Mouse (Mus musculus) forebrain, embryonic 12.5 days (tissue): ENCODE data around the gene Cilp2. TPM values are rescaled to one million over a fixed set of nuclear protein-coding genes. Genes with fewer than 3 reads are reported as not detected.

Experiments used
- polyA plus RNA-seq: library from polyadenylated mRNA; unstranded; fragments of >200 nt; fragmentation: Nextera tagmentation; extraction: Ambion mirVana; gene quantifications from 2 replicates; pipeline ENCODE4 v1.2.1, GENCODE M21; 2016

Gene Cilp2
- polyA plus RNA-seq, 1 experiment from 2014 or later: 1.1 TPM

Other genes starting within 250 kb of the Cilp2 start
- 2.3 and 2.4 TPM in 2 replicates for gene Zfp964, start 233.2 kb downstream of the Cilp2 start, polyA plus RNA-seq
- 32.1 and 32.3 TPM in 2 replicates for gene Zfp869, start 177.0 kb downstream of the Cilp2 start, polyA plus RNA-seq
- 7.7 and 7.8 TPM in 2 replicates for gene Zfp963, start 137.7 kb downstream of the Cilp2 start, polyA plus RNA-seq
- 0.42 TPM in 1 of 2 replicates, not detected in the other for gene Gm20422, start 112.8 kb downstream of the Cilp2 start, polyA plus RNA-seq
- gene Atp13a1, start 96.5 kb downstream of the Cilp2 start, polyA plus RNA-seq: 53.5 and 55.3 TPM in 2 replicates
- gene Zfp866, start 96.5 kb downstream of the Cilp2 start, polyA plus RNA-seq: 42.3 and 43.1 TPM in 2 replicates
- 17.2 and 17.3 TPM in 2 replicates for gene Gmip, start 79.0 kb downstream of the Cilp2 start, polyA plus RNA-seq
- gene Lpar2, start 65.3 kb downstream of the Cilp2 start, polyA plus RNA-seq: 0.83 and 1.1 TPM in 2 replicates
- gene Pbx4, start 55.2 kb downstream of the Cilp2 start, polyA plus RNA-seq: 51.2 and 54.0 TPM in 2 replicates
- gene Tssk6, start 14.5 kb upstream of the Cilp2 start, polyA plus RNA-seq: 4.2 and 4.3 TPM in 2 replicates
- gene Ndufa13, start 14.9 kb upstream of the Cilp2 start, polyA plus RNA-seq: 165 and 168 TPM in 2 replicates
- 7.0 and 9.8 TPM in 2 replicates for gene Yjefn3, start 15.0 kb upstream of the Cilp2 start, polyA plus RNA-seq
- gene Gatad2a, start 108.7 kb upstream of the Cilp2 start, polyA plus RNA-seq: 47.5 and 48.7 TPM in 2 replicates
- gene Mau2, start 155.0 kb upstream of the Cilp2 start, polyA plus RNA-seq: 67.6 and 70.1 TPM in 2 replicates
- gene Sugp1, start 155.1 kb upstream of the Cilp2 start, polyA plus RNA-seq: 53.8 and 55.7 TPM in 2 replicates
- 1.3 TPM in 2 replicates for gene Tm6sf2, start 185.2 kb upstream of the Cilp2 start, polyA plus RNA-seq
- gene Hapln4, start 195.8 kb upstream of the Cilp2 start, polyA plus RNA-seq: 0.06 and 0.19 TPM in 2 replicates
- 84.2 and 104 TPM in 2 replicates for gene Ncan, start 233.2 kb upstream of the Cilp2 start, polyA plus RNA-seq
- 27.8 and 28.3 TPM in 2 replicates for gene Nr2c2ap, start 243.6 kb upstream of the Cilp2 start, polyA plus RNA-seq